Mouse (Mus musculus) erythroblast, embryonic 14.5 days (primary cell): Measurements from ENCODE around the gene Gm10638.

ENCODE experiments used
- GATA1 ChIP-seq: IDR thresholded peaks from 2 replicates; pipeline ENCODE4 v1.6.1; 2012; ENCODE audit warnings: low read length, inconsistent platforms, mixed read lengths
- TAL1 ChIP-seq: IDR thresholded peaks from 3 replicates; pipeline ENCODE4 v1.6.1; 2012; ENCODE audit warnings: low read length, inconsistent platforms, mixed read lengths

DNA sequence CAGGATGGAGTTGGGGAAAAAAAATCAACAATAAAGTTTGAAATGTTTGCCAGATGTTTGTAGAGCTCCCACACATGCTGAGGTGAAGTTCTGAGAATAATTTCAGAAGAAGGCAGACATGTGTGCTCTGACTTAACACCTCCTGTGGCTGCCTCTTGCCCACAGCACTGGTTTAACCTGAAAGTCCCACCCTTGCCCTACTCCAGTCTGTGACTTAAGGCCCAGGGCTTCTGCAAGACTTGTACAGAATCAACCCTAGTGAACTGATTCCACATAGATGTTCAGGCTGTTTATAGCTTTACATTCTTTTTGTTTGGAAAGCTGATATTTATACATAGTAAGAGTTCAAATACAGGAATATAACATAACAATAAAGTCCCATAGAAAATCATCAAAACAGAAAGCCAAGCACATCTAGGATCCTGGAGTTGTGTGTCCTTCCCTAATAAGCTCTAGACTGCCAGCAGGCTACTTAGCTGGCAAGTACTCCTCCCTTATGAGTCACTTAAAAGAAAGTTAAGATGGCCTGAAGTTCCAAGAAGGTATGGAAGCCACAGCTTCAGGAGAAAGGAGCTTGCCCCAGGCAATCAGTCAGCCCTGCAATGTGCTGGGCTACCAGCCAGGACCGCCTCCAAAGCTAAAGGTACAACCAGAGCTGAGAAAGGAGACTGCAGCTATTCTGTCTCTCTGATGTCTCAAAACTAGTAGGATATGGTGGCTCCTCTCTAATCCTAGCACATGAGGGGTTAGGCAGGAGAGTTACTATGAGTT, 24.6 kb downstream of the Gm10638 start:
- no peak for TF ChIP-seq TAL1
- no peak for TF ChIP-seq GATA1
